Comparison of ENCODE assay signal across 14 mouse cellular contexts in the genomic region with DNA sequence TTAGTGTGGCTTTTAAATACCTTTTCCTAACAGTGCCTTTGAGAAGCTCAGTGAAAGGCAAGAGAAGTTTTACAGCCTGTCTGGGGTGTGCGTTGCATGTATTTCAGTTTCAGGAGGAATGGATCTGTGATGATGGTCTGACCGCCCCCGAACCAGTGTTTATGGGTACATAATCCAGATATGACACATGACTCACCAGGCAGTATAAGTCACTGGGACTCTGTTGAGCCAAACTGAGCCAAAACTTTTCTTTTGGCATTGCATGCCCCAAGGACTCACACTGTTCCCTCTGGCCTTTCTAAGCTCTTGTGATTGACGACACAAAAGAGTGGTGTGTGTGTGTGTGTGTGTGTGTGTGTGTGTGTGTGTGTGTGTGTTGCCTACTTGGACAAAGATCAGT.
"Had no signal": no experiment of that assay in that cellular context is flagged by ENCODE, and none has a peak within 500 bp of the region (broad histone marks: within the 10 kb centered on the region; RNA-seq: fewer than 3 reads in every experiment).

No protein-coding gene starts in this region.

- H3K4me2 ChIP-seq: limb, embryonic 15.5 days; liver, embryonic 12.5 days; lung, embryonic 14.5 days; neural tube, embryonic 12.5 days had no signal

- DNase-seq: kidney, adult 9 months; kidney, postnatal 10 days; kidney, postnatal 4 days; lung, embryonic 14.5 days; lung, postnatal 10 days; lung, postnatal 4 days; midbrain, embryonic 14.5 days; thymus, adult 2 months; thymus, postnatal 25 days had no signal

- H3K4me3 ChIP-seq: layer of hippocampus, adult 2 months; limb, embryonic 15.5 days; liver, embryonic 12.5 days; midbrain, embryonic 10.5 days; neural tube, embryonic 12.5 days had no signal

- H3K27me3 ChIP-seq: limb, embryonic 15.5 days; liver, embryonic 12.5 days; neural tube, embryonic 12.5 days had no signal

- H3K36me3 ChIP-seq: limb, embryonic 15.5 days; liver, embryonic 12.5 days; midbrain, embryonic 10.5 days; neural tube, embryonic 12.5 days had no signal
